Mouse (Mus musculus) CH12.LX (cell line): ENCODE measurements around the gene Lrmda.

Source experiments
- CTCF ChIP-seq, 2 experiments: IDR thresholded peaks in 1 of 2; conservative IDR thresholded peaks in 1 of 2; 2 replicates each; pipeline ENCODE4 v1.5.1; 2011 to 2012; ENCODE audit warnings: low read depth in 2 of 2, low read length in 2 of 2, improper control_type of control experiment in 1 of 2, inconsistent platforms in 1 of 2, mild to moderate bottlenecking in 1 of 2, moderate library complexity in 1 of 2
- E2F4 ChIP-seq: IDR thresholded peaks from 2 replicates; pipeline ENCODE4 v1.6.1; 2011; ENCODE audit warnings: low read depth, low read length, improper control_type of control experiment; ENCODE audit not compliant: insufficient replicate concordance
- EP300 ChIP-seq: IDR thresholded peaks from 2 replicates; pipeline ENCODE4 v1.6.1; 2011; ENCODE audit warnings: low read length, improper control_type of control experiment
- ETS1 ChIP-seq: conservative IDR thresholded peaks from 2 replicates; pipeline ENCODE4 v1.6.1; 2012; ENCODE audit warnings: low read depth, mild to moderate bottlenecking, inconsistent platforms, low read length, improper control_type of control experiment, moderate library complexity
- IRF4 ChIP-seq: IDR thresholded peaks from 2 replicates; pipeline ENCODE4 v1.6.1; 2014; ENCODE audit warnings: low read depth, mild to moderate bottlenecking, inconsistent platforms, low read length, improper control_type of control experiment
- NELFE ChIP-seq: IDR thresholded peaks from 2 replicates; pipeline ENCODE4 v1.6.1; 2011; ENCODE audit warnings: low read depth, low read length, improper control_type of control experiment
- POLR2A ChIP-seq: IDR thresholded peaks from 2 replicates; pipeline ENCODE4 v1.6.1; 2011; ENCODE audit warnings: low read depth, mild to moderate bottlenecking, improper control_type of control experiment, low read length
- POLR2AphosphoS2 ChIP-seq: IDR thresholded peaks from 2 replicates; pipeline ENCODE4 v1.6.1; 2011; ENCODE audit warnings: low read depth, low read length, improper control_type of control experiment
- UBTF ChIP-seq: IDR thresholded peaks from 2 replicates; pipeline ENCODE4 v1.6.1; 2012; ENCODE audit warnings: low read depth, mild to moderate bottlenecking, inconsistent platforms, low read length, improper control_type of control experiment, moderate library complexity
- USF2 ChIP-seq: conservative IDR thresholded peaks from 2 replicates; pipeline ENCODE4 v1.6.1; 2011; ENCODE audit warnings: low read depth, low read length, improper control_type of control experiment

DNA sequence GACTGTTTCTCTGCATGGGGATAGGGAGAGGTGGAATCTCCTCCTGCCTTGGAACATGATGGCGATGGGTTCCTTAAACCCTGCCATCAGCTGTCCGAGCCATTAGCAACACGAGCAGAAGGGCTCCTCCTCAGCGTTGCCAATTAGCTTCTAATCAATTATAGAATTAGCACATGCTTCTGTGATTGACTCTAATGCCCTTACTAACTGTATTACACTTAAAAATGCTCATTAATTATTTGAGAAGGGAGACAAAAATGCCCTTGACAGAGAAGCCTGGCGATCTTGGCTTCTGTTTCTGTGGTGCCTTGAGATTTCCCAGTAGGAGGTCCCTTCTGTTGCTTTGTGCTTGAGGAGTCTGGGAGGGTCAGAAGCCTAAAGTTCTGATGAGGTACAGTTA, 579.1 kb downstream of the Lrmda start:
- TF ChIP-seq EP300 (no peak), USF2 (no peak), POLR2A (no peak), UBTF (no peak), POLR2AphosphoS2 (no peak), ETS1 (no peak), CTCF (conservative IDR thresholded peaks at IDR 0.05 in 1 of 2, IDR thresholded peaks at IDR 0.05 in 1 of 2; ENCODE audit: low read depth in 2 of 2, low read length in 2 of 2) (no peak), E2F4 (no peak), NELFE (no peak), IRF4 (no peak)
